Mouse (Mus musculus) myocyte (in vitro differentiated cells): ENCODE data around the gene 6330409D20Rik.

Source experiments
- CEBPB ChIP-seq: IDR thresholded peaks from 2 replicates; pipeline ENCODE4 v1.6.1; 2011; ENCODE audit warnings: mild to moderate bottlenecking, moderate library complexity; ENCODE audit not compliant: poor library complexity, insufficient read depth, severe bottlenecking
- E2F4 ChIP-seq: IDR thresholded peaks from one replicate; pipeline ENCODE4 v1.6.1; 2011; ENCODE audit warnings: mild to moderate bottlenecking, control low read depth, moderate library complexity; ENCODE audit not compliant: insufficient read depth
- MAX ChIP-seq: IDR thresholded peaks from one replicate; pipeline ENCODE4 v1.6.1; 2011; ENCODE audit warnings: low read depth, mild to moderate bottlenecking, control low read depth
- MYOD1 ChIP-seq, 3 experiments: IDR thresholded peaks; one replicate each; pipeline ENCODE4 v1.6.1; 2011; ENCODE audit warnings: control low read depth in 2 of 3, low read depth in 2 of 3, mild to moderate bottlenecking in 2 of 3, moderate library complexity in 1 of 3; ENCODE audit not compliant: insufficient read length in 2 of 3, control insufficient read depth in 1 of 3
- MYOG ChIP-seq, 3 experiments: IDR thresholded peaks; one replicate each; pipeline ENCODE4 v1.6.1; 2011; ENCODE audit warnings: control low read depth in 2 of 3, low read depth in 2 of 3, mild to moderate bottlenecking in 2 of 3; ENCODE audit not compliant: insufficient read length in 2 of 3, control insufficient read depth in 1 of 3, insufficient read depth in 1 of 3
- POLR2A ChIP-seq: IDR thresholded peaks from one replicate; pipeline ENCODE4 v1.6.1; 2011; ENCODE audit warnings: low read depth, mild to moderate bottlenecking, control low read depth, moderate library complexity; ENCODE audit not compliant: insufficient read length
- POLR2AphosphoS2 ChIP-seq: IDR thresholded peaks from one replicate; pipeline ENCODE4 v1.6.1; 2011; ENCODE audit warnings: low read depth, control low read depth; ENCODE audit not compliant: insufficient read length
- SRF ChIP-seq: IDR thresholded peaks from one replicate; pipeline ENCODE4 v1.6.1; 2011; ENCODE audit warnings: low read depth; ENCODE audit not compliant: control insufficient read depth, insufficient read length
- TCF12 ChIP-seq: IDR thresholded peaks from one replicate; pipeline ENCODE4 v1.6.1; 2011; ENCODE audit warnings: mild to moderate bottlenecking, control low read depth; ENCODE audit not compliant: poor library complexity, insufficient read depth, severe bottlenecking
- TCF3 ChIP-seq: IDR thresholded peaks from one replicate; pipeline ENCODE4 v1.6.1; 2011; ENCODE audit warnings: low read depth, control low read depth; ENCODE audit not compliant: insufficient read length
- USF1 ChIP-seq: IDR thresholded peaks from one replicate; pipeline ENCODE4 v1.6.1; 2011; ENCODE audit warnings: low read depth, mild to moderate bottlenecking, control low read depth, moderate library complexity

DNA sequence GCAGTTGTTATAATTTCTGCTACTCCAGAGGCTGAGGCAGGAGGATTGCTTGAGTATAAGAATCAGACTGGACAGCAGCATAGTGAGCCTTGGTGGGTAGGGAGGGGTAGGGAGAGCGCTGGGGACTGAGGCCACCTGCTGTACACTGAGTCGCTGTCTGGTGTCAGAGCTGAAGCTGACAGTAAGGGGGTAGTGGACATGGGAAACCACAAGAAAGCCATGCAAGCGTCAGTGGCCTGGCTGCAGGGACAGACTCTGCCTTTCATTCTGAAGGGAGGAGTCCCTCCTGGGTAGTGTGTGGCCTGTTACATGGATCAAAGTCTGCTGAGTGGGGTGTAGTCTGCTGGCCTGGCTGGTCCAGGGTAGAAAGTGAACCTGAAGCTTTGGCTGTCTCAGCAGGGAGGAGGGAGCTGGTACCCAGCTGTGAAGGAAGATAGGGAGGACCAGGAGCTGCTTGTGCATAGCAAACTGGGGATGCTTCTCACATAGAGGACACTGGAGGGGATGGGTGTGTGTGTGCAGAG is 4.4 kb downstream of the 6330409D20Rik start:
- TF ChIP-seq POLR2A (no peak), MYOD1 (IDR thresholded peaks at IDR 0.05; ENCODE audit: control insufficient read depth in 1 of 3, insufficient read length in 2 of 3, low read depth in 2 of 3) (peak in 1 of 3 experiments; percentile 43), TCF3 (no peak), E2F4 (no peak), MYOG (IDR thresholded peaks at IDR 0.05; ENCODE audit: control insufficient read depth in 1 of 3, insufficient read depth in 1 of 3, insufficient read length in 2 of 3, low read depth in 2 of 3) (peak in 1 of 3 experiments; percentile 42), USF1 (no peak), MAX (no peak), POLR2AphosphoS2 (no peak), SRF (no peak), CEBPB (no peak), TCF12 (no peak)
